Mouse (Mus musculus): ENCODE measurements around the gene Ptgds. TPM values are rescaled to one million over a fixed set of nuclear protein-coding genes. Genes with fewer than 3 reads are reported as not detected.

The Ptgds gene
- polyA plus RNA-seq (2012), result not detected in 2 replicates

GRCm38 (mm10) chr2:25469969-25470368 lies at the start of gene Ptgds:
Gene Ptgds (minus strand): TSS chr2:25470046.
- no peak for TF ChIP-seq GATA1 (IDR thresholded peaks at IDR 0.05; ENCODE audit: low read length)

GRCm38 (mm10) chr2:25509912-25510311 lies 40.1 kb upstream of the Ptgds start:
- no peak for TF ChIP-seq GATA1 (IDR thresholded peaks at IDR 0.05; ENCODE audit: low read length)

- TF ChIP-seq GATA1 (IDR thresholded peaks at IDR 0.05; ENCODE audit: low read length), result no peak
Measured at GRCm38 (mm10) chr2:25506964-25507363, 37.1 kb upstream of the Ptgds start.

- TF ChIP-seq GATA1 (IDR thresholded peaks at IDR 0.05; ENCODE audit: low read length), result no peak
Measured at GRCm38 (mm10) chr2:25505860-25506259, 36.0 kb upstream of the Ptgds start.

GRCm38 (mm10) chr2:25505000-25505399 lies 35.2 kb upstream of the Ptgds start:
- no peak for TF ChIP-seq GATA1 (IDR thresholded peaks at IDR 0.05; ENCODE audit: low read length)

- TF ChIP-seq GATA1 (IDR thresholded peaks at IDR 0.05; ENCODE audit: low read length), result no peak
Measured at GRCm38 (mm10) chr2:25504538-25504937, 34.7 kb upstream of the Ptgds start.

- no peak for TF ChIP-seq GATA1 (IDR thresholded peaks at IDR 0.05; ENCODE audit: low read length)
Measured at GRCm38 (mm10) chr2:25502726-25503125, 32.9 kb upstream of the Ptgds start.

- no peak for TF ChIP-seq GATA1 (IDR thresholded peaks at IDR 0.05; ENCODE audit: low read length)
Measured at GRCm38 (mm10) chr2:25501593-25502486, 32.0 kb upstream of the Ptgds start, which contains the start of gene C8g. Gene C8g (minus strand): TSS chr2:25501719.

- no peak for TF ChIP-seq GATA1 (IDR thresholded peaks at IDR 0.05; ENCODE audit: low read length)
Measured at GRCm38 (mm10) chr2:25500576-25501405, 30.9 kb upstream of the Ptgds start, which contains the start of gene Fbxw5. Gene Fbxw5 (plus strand): TSS chr2:25500750.

- TF ChIP-seq GATA1 (IDR thresholded peaks at IDR 0.05; ENCODE audit: low read length), result no peak
Measured at GRCm38 (mm10) chr2:25500071-25500575, 30.3 kb upstream of the Ptgds start.

GRCm38 (mm10) chr2:25498622-25499478 lies 29.0 kb upstream of the Ptgds start:
- no peak for TF ChIP-seq GATA1 (IDR thresholded peaks at IDR 0.05; ENCODE audit: low read length)

GRCm38 (mm10) chr2:25497846-25498575 lies 28.2 kb upstream of the Ptgds start:
- no peak for TF ChIP-seq GATA1 (IDR thresholded peaks at IDR 0.05; ENCODE audit: low read length)

- TF ChIP-seq GATA1 (IDR thresholded peaks at IDR 0.05; ENCODE audit: low read length), result no peak
Measured at GRCm38 (mm10) chr2:25496462-25496861, 26.6 kb upstream of the Ptgds start.

GRCm38 (mm10) chr2:25493476-25493961 lies 23.7 kb upstream of the Ptgds start, which contains the start of gene Lcn12:
Gene Lcn12 (minus strand): TSS chr2:25493911.
- TF ChIP-seq GATA1 (IDR thresholded peaks at IDR 0.05; ENCODE audit: low read length), result no peak
